Mouse (Mus musculus) CH12.LX (cell line): ENCODE measurements at regions not wholly inside any gene's neighbourhood (a gene's known extent, or its start where the extent isn't known, plus 50 kb on each side); places are given as distances from the start of the nearest gene placed in this dataset.

Source experiments
- DNase-seq: peaks from one replicate; pipeline ENCODE4 v3.0.0-alpha.2; 2013; ENCODE audit errors: extremely low read depth
- H3K27ac ChIP-seq: 2 replicates; pipeline ENCODE4 v1.5.1; 2012; ENCODE audit warnings: low read depth, mild to moderate bottlenecking, control low read depth, moderate library complexity; ENCODE audit not compliant: insufficient read depth
- H3K27me3 ChIP-seq: replicated peaks from 2 replicates; pipeline ENCODE3; 2012; ENCODE audit warnings: inconsistent platforms
- H3K36me3 ChIP-seq, 2 experiments: replicated peaks in 1 of 2; 2 replicates each; pipeline versions ENCODE3 to v1.6.1; 2012; ENCODE audit warnings: inconsistent platforms in 1 of 2, low read length in 1 of 2, mild to moderate bottlenecking in 1 of 2, mixed read lengths in 1 of 2, moderate library complexity in 1 of 2; ENCODE audit not compliant: control insufficient read depth in 1 of 2, insufficient read depth in 1 of 2
- H3K4me1 ChIP-seq, 2 experiments: 2 replicates each; pipeline ENCODE4 v1.6.1; 2012; ENCODE audit warnings: inconsistent platforms in 1 of 2, moderate library complexity in 1 of 2; ENCODE audit not compliant: insufficient read depth in 2 of 2, control insufficient read depth in 1 of 2
- H3K4me2 ChIP-seq: 2 replicates; pipeline ENCODE4 v1.6.1; 2012; ENCODE audit warnings: low read depth, mild to moderate bottlenecking, control low read depth; ENCODE audit not compliant: poor library complexity, insufficient read depth, severe bottlenecking
- H3K4me3 ChIP-seq, 3 experiments: fragments of 150-350 bp in 1 of 3; sonication (generic) in 1 of 3; replicated peaks in 1 of 3; 2 replicates each; pipeline versions ENCODE3 to v1.5.1; 2011 to 2012; ENCODE audit warnings: low read depth in 2 of 3, low read length in 2 of 3, mild to moderate bottlenecking in 2 of 3, moderate library complexity in 2 of 3, control low read depth in 1 of 3, improper control_type of control experiment in 1 of 3, inconsistent platforms in 1 of 3, mixed read lengths in 1 of 3; ENCODE audit not compliant: poor library complexity in 1 of 3
- H3K79me2 ChIP-seq: replicated peaks from 2 replicates; pipeline ENCODE4 v1.6.1; 2012; ENCODE audit warnings: mild to moderate bottlenecking, moderate library complexity; ENCODE audit not compliant: control insufficient read depth, poor library complexity, insufficient read depth, severe bottlenecking; ENCODE audit errors: extremely low read depth
- H3K9ac ChIP-seq: 2 replicates; pipeline ENCODE4 v1.6.1; 2012; ENCODE audit warnings: low read depth, mild to moderate bottlenecking, control low read depth, moderate library complexity; ENCODE audit not compliant: insufficient read depth
- H3K9me3 ChIP-seq: replicated peaks from 2 replicates; pipeline ENCODE3; 2012; ENCODE audit warnings: low read length, inconsistent platforms, mixed read lengths
- BHLHE40 ChIP-seq: IDR thresholded peaks from 2 replicates; pipeline ENCODE4 v1.6.1; 2011; ENCODE audit warnings: mild to moderate bottlenecking, low read depth, low read length, improper control_type of control experiment
- CHD1 ChIP-seq: IDR thresholded peaks from 2 replicates; pipeline ENCODE4 v1.6.1; 2012; ENCODE audit warnings: low read depth, low read length, improper control_type of control experiment, inconsistent platforms
- CTCF ChIP-seq, 2 experiments: IDR thresholded peaks in 1 of 2; conservative IDR thresholded peaks in 1 of 2; 2 replicates each; pipeline ENCODE4 v1.5.1; 2011 to 2012; ENCODE audit warnings: low read depth in 2 of 2, low read length in 2 of 2, improper control_type of control experiment in 1 of 2, inconsistent platforms in 1 of 2, mild to moderate bottlenecking in 1 of 2, moderate library complexity in 1 of 2
- E2F4 ChIP-seq: IDR thresholded peaks from 2 replicates; pipeline ENCODE4 v1.6.1; 2011; ENCODE audit warnings: low read depth, low read length, improper control_type of control experiment; ENCODE audit not compliant: insufficient replicate concordance
- EP300 ChIP-seq: IDR thresholded peaks from 2 replicates; pipeline ENCODE4 v1.6.1; 2011; ENCODE audit warnings: low read length, improper control_type of control experiment
- HCFC1 ChIP-seq: IDR thresholded peaks from 2 replicates; pipeline ENCODE4 v1.6.1; 2012; ENCODE audit warnings: low read depth, mild to moderate bottlenecking, inconsistent platforms, low read length, improper control_type of control experiment
- IRF4 ChIP-seq: IDR thresholded peaks from 2 replicates; pipeline ENCODE4 v1.6.1; 2014; ENCODE audit warnings: low read depth, mild to moderate bottlenecking, inconsistent platforms, low read length, improper control_type of control experiment
- JUN ChIP-seq: IDR thresholded peaks from 2 replicates; pipeline ENCODE4 v1.6.1; 2011; ENCODE audit warnings: low read depth, mild to moderate bottlenecking, low read length, improper control_type of control experiment, moderate library complexity; ENCODE audit not compliant: insufficient read depth
- JUND ChIP-seq: conservative IDR thresholded peaks from 2 replicates; pipeline ENCODE4 v1.6.1; 2011; ENCODE audit warnings: low read depth, low read length, improper control_type of control experiment
- KAT2A ChIP-seq: IDR thresholded peaks from 2 replicates; pipeline ENCODE4 v1.6.1; 2012; ENCODE audit warnings: low read length, improper control_type of control experiment, inconsistent platforms; ENCODE audit not compliant: insufficient replicate concordance
- MAFK ChIP-seq: IDR thresholded peaks from 2 replicates; pipeline ENCODE4 v1.6.1; 2011; ENCODE audit warnings: low read length, improper control_type of control experiment; ENCODE audit not compliant: insufficient replicate concordance
- MYC ChIP-seq: IDR thresholded peaks from 2 replicates; pipeline ENCODE4 v1.6.1; 2011; ENCODE audit warnings: low read depth, mild to moderate bottlenecking, improper control_type of control experiment, low read length
- NELFE ChIP-seq: IDR thresholded peaks from 2 replicates; pipeline ENCODE4 v1.6.1; 2011; ENCODE audit warnings: low read depth, low read length, improper control_type of control experiment
- NRF1 ChIP-seq: IDR thresholded peaks from 2 replicates; pipeline ENCODE4 v1.6.1; 2014; ENCODE audit warnings: low read depth, mild to moderate bottlenecking, inconsistent platforms, low read length, improper control_type of control experiment, moderate library complexity
- POLR2A ChIP-seq: IDR thresholded peaks from 2 replicates; pipeline ENCODE4 v1.6.1; 2011; ENCODE audit warnings: low read depth, mild to moderate bottlenecking, improper control_type of control experiment, low read length
- RAD21 ChIP-seq: IDR thresholded peaks from 2 replicates; pipeline ENCODE4 v1.6.1; 2011; ENCODE audit warnings: low read depth, mild to moderate bottlenecking, low read length, improper control_type of control experiment, moderate library complexity
- SIN3A ChIP-seq: IDR thresholded peaks from 2 replicates; pipeline ENCODE4 v1.6.1; 2012; ENCODE audit warnings: low read length, improper control_type of control experiment, inconsistent platforms
- TCF12 ChIP-seq: IDR thresholded peaks from 2 replicates; pipeline ENCODE4 v1.6.1; 2014; ENCODE audit warnings: low read depth, mild to moderate bottlenecking, inconsistent platforms, low read length, improper control_type of control experiment
- UBTF ChIP-seq: IDR thresholded peaks from 2 replicates; pipeline ENCODE4 v1.6.1; 2012; ENCODE audit warnings: low read depth, mild to moderate bottlenecking, inconsistent platforms, low read length, improper control_type of control experiment, moderate library complexity
- USF1 ChIP-seq: IDR thresholded peaks from 2 replicates; pipeline ENCODE4 v1.6.1; 2014; ENCODE audit warnings: low read depth, mild to moderate bottlenecking, inconsistent platforms, low read length, improper control_type of control experiment
- USF2 ChIP-seq: conservative IDR thresholded peaks from 2 replicates; pipeline ENCODE4 v1.6.1; 2011; ENCODE audit warnings: low read depth, low read length, improper control_type of control experiment
- dilution Hi-C: fragments of 300-500 bp; cut with MboI; formaldehyde crosslinking; loops from 2 replicates; pipeline ENCODE4 v1.14.3; 2020; ENCODE audit warnings: low sequenced_read_pairs; ENCODE audit not compliant: extremely low pct_unique_long_range_greater_than_20kb, extremely low pct_ligation_motif_present
- in situ Hi-C: fragments of 300-500 bp; cut with MboI; formaldehyde crosslinking; loops from 3 replicates; pipeline ENCODE4 v1.14.3; 2019; ENCODE audit warnings: low sequenced_read_pairs, low pct_ligation_motif_present, low pct_unique_long_range_greater_than_20kb, mixed read lengths

GRCm38 (mm10) chr10:97309580-97309979 is 169.8 kb upstream of the Dcn start:
- in situ Hi-C loops (loop anchor here (25.0 kb wide), 2 partner anchors 697 to 947 kb away; partner anchors contain the start of gene Btg1), dilution Hi-C loops (no loop called here)
- no peaks in the 10 kb centered on the region for H3K9me3 ChIP-seq
- H3K27me3 ChIP-seq, result no peaks in the 10 kb centered on the region
- DNase-seq, result no peak
- H3K4me3 ChIP-seq, result no peak overlapping the region
- H3K9ac ChIP-seq, result no peak overlapping the region
- no peaks in the 10 kb centered on the region for H3K36me3 ChIP-seq
- no peaks in the 10 kb centered on the region for H3K79me2 ChIP-seq
- peaks cover 0 to 7% of the 10 kb centered on the region in 2 experiments; a peak in 2 of 4 replicates for H3K4me1 ChIP-seq
- H3K4me2 ChIP-seq, result no peak overlapping the region
- no peak overlapping the region for H3K27ac ChIP-seq
- TF ChIP-seq USF1 (no peak), BHLHE40 (no peak), HCFC1 (no peak), CTCF (conservative IDR thresholded peaks at IDR 0.05 in 1 of 2, IDR thresholded peaks at IDR 0.05 in 1 of 2; ENCODE audit: low read depth in 2 of 2, low read length in 2 of 2) (no peak), RAD21 (no peak), E2F4 (no peak), MAFK (no peak), KAT2A (no peak), SIN3A (no peak), JUND (no peak), USF2 (no peak), IRF4 (no peak), JUN (no peak), TCF12 (no peak)

- no peaks in the 10 kb centered on the region for H3K27me3 ChIP-seq
- in situ Hi-C loops, result loop anchor here (10.0 to 25.0 kb wide), 3 partner anchors 700 to 1098 kb away; partner anchors contain the start of gene Btg1
- no peak overlapping the region for H3K27ac ChIP-seq
- H3K79me2 ChIP-seq, result no peaks in the 10 kb centered on the region
- H3K4me1 ChIP-seq, result peaks cover 0 to 7% of the 10 kb centered on the region in 2 experiments; a peak in 2 of 4 replicates
- peak; percentile 13 for DNase-seq
- TF ChIP-seq E2F4 (no peak), UBTF (no peak), USF2 (no peak), IRF4 (no peak), KAT2A (no peak), CHD1 (no peak), HCFC1 (no peak), POLR2A (no peak), MAFK (no peak), NRF1 (no peak), RAD21 (no peak), MYC (no peak), NELFE (no peak), EP300 (no peak), USF1 (no peak)
- TF ChIP-seq, all 38 proteins: peak for 0
- no peaks in the 10 kb centered on the region for H3K36me3 ChIP-seq
- H3K9ac ChIP-seq, result peak overlapping the region; percentile 44; the same call in 1 of the 2 replicates
- dilution Hi-C loops, result no loop called here
- H3K4me2 ChIP-seq, result peak overlapping the region; percentile 93
- no peaks in the 10 kb centered on the region for H3K9me3 ChIP-seq
- H3K4me3 ChIP-seq, result peak overlapping the region in 2 of 3 experiments; percentile 14 to 26
These were observed 166.9 kb upstream of the Dcn start for GRCm38 (mm10) chr10:97312509-97312908.
